Mouse (Mus musculus) intestine, embryonic 15.5 days (tissue): ENCODE data around the gene Hikeshi. TPM values are rescaled to one million over a fixed set of nuclear protein-coding genes. Genes with fewer than 3 reads are reported as not detected.

Source experiments
- ATAC-seq: fragments of 200-750 bp; cut with Nextera tagmentation; 2 replicates; pipeline ENCODE4 v1.8.0; 2017; ENCODE audit warnings: moderate TSS enrichment, moderate library complexity
- H3K27ac ChIP-seq: fragments of 300-500 bp; sonication (generic); 2 replicates; pipeline ENCODE4 v1.5.1; 2015; ENCODE audit warnings: mild to moderate bottlenecking, inconsistent platforms
- H3K27me3 ChIP-seq: fragments of 300-500 bp; sonication (generic); replicated peaks from 2 replicates; pipeline ENCODE4 v1.6.1; 2015; ENCODE audit warnings: inconsistent platforms
- H3K36me3 ChIP-seq: fragments of 300-500 bp; sonication (generic); 2 replicates; pipeline ENCODE4 v1.6.1; 2015; ENCODE audit warnings: inconsistent platforms
- H3K4me1 ChIP-seq: fragments of 300-500 bp; sonication (generic); replicated peaks from 2 replicates; pipeline ENCODE4 v1.6.1; 2015; ENCODE audit warnings: inconsistent platforms
- H3K4me2 ChIP-seq: fragments of 300-500 bp; sonication (generic); replicated peaks from 2 replicates; pipeline ENCODE4 v1.6.1; 2015; ENCODE audit warnings: mild to moderate bottlenecking, inconsistent platforms
- H3K4me3 ChIP-seq: fragments of 300-500 bp; sonication (generic); replicated peaks from 2 replicates; pipeline ENCODE4 v1.5.1; 2015; ENCODE audit warnings: inconsistent platforms
- H3K9ac ChIP-seq: fragments of 300-500 bp; sonication (generic); 2 replicates; pipeline ENCODE4 v1.6.1; 2015; ENCODE audit warnings: inconsistent platforms
- H3K9me3 ChIP-seq: fragments of 300-500 bp; sonication (generic); 2 replicates; pipeline ENCODE4 v1.6.1; 2016; ENCODE audit warnings: inconsistent platforms
- WGBS: fragments of 180-500 bp; shearing (Covaris S2); methylation state at CpG from one replicate; pipeline ENCODE4 v1.1.7; 2015; 5-methylcytosine and 5-hydroxymethylcytosine counted together
- polyA plus RNA-seq: library from polyadenylated mRNA; unstranded; fragments of >200 nt; fragmentation: Nextera tagmentation; extraction: Ambion mirVana; gene quantifications from 2 replicates; pipeline ENCODE4 v1.2.1, GENCODE M21; 2015

Hikeshi gene
- polyA plus RNA-seq, 1 experiment from 2014 or later: 153 TPM

DNA sequence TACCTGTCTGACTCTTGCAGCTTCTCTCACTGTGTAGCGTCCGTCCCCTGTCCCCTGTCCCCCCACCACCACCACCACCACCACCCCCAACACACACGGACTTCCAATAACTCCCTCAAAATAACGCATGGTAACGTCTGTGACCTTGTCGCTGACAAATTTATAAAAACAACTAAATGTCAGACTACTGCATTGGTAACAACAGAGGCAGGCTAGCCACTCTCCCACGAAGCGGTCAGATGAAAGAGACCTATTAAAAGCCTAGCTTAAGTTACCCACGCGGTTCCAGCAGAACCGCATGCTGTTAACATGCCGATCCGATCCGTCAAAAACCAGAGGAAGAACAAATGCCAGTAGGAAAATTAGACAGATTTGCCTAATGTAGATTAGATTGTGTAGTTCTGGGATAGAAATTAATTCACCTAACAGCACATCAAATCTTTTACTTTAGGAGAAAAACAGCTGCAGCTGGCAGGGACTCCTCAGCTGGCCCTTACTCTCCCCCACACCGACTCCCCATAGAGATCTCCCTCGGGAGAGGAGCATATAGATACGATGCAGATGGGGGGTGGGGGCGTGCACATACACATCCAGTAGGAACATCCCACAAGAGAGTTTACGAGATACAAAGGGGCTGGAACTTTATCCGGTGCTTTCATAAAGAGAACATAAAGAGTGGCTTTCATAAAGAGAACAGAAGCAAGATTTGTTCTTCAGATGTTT lies 31.9 kb downstream of the Hikeshi start:
- no peaks in the 10 kb centered on the region for H3K27me3 ChIP-seq
- H3K9ac ChIP-seq: no peak overlapping the region
- WGBS: 79% methylated on average over 20 of the region's 20 CpGs
- no peaks in the 10 kb centered on the region for H3K36me3 ChIP-seq
- no peaks in the 10 kb centered on the region; the same call in 1 of the 2 replicates for H3K4me1 ChIP-seq
- no peak overlapping the region for H3K4me3 ChIP-seq
- no peaks in the 10 kb centered on the region for H3K9me3 ChIP-seq
- no peak overlapping the region for H3K27ac ChIP-seq
- no peak overlapping the region for H3K4me2 ChIP-seq
- ATAC-seq: no peak

GRCm38 (mm10) chr7:89908421-89908820 lies 32.6 kb downstream of the Hikeshi start:
- Histone ChIP-seq H3K4me3 (no peak overlapping the region), H3K4me2 (no peak overlapping the region), H3K27me3 (no peaks in the 10 kb centered on the region), H3K36me3 (no peaks in the 10 kb centered on the region), H3K27ac (no peak overlapping the region), H3K9ac (no peak overlapping the region), H3K4me1 (no peaks in the 10 kb centered on the region; the same call in 1 of the 2 replicates), H3K9me3 (no peaks in the 10 kb centered on the region)
- WGBS: 50% methylated on average over 7 of the region's 7 CpGs
- no peak for ATAC-seq

- ATAC-seq: peak; percentile 56; the same call in 1 of the 2 replicates
- no peak overlapping the region for H3K9ac ChIP-seq
- H3K27me3 ChIP-seq: no peaks in the 10 kb centered on the region
- no peaks in the 10 kb centered on the region for H3K9me3 ChIP-seq
- H3K36me3 ChIP-seq: no peaks in the 10 kb centered on the region
- H3K4me1 ChIP-seq: no peaks in the 10 kb centered on the region; the same call in 1 of the 2 replicates
- H3K4me2 ChIP-seq: no peak overlapping the region
- no peak overlapping the region for H3K27ac ChIP-seq
- H3K4me3 ChIP-seq: no peak overlapping the region
- WGBS: 24% methylated on average over 8 of the region's 8 CpGs
These were observed 33.1 kb downstream of the Hikeshi start for GRCm38 (mm10) chr7:89907950-89908349.

DNA sequence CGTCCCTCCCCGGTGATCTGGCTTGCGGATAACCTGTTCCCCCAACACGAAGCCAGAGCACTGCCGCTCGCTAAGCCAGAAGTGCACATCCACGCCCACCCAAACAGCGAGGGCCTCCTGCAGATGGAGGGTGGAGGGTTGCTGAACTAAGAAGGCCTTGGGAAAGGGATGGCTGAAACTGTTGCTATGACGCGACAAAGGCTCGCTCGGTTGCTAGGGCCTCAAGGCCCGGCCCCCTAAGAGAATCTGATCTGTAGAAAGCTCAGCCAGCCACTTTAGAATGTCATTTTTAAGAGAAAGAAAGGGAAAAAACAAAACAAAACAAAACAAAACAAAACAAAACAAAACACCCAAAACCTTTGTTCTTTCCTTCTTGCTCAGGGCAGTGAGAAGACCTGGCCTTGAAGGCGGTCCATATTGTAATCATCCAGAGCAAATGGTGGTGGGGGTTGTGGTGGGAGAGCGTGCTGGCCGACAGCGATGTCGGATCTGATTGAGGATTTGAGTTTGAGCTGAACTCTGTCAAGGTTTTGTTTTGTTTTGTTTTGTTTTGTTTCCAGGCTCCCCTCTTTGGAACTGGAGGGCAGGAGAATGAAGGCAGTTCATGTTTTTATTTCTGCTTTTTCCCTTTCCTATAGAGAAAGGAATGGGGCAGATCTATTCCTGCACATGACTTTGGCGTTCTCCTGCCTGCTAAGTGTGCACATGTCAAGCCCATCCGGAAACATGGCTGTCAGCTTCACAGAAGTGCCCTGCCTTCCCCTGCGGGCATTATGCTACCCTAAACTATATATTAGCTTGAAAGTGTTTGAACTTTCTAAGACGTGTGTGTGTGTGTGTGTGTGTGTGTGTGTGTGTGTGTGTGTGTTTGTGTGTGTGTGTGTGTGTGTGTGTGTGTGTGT lies 37.3 kb downstream of the Hikeshi start, which contains the start of gene Ccdc81:
TSS of gene Ccdc81 (minus strand) at position 188 of the 902 bp plus-strand sequence.
- Histone ChIP-seq H3K4me2 (peak within 1 kb of the TSS; percentile 41), H3K27me3 (no peaks in the 10 kb centered on the region), H3K9me3 (no peaks in the 10 kb centered on the region), H3K36me3 (no peaks in the 10 kb centered on the region), H3K27ac (no peak within 1 kb of the TSS), H3K4me3 (no peak within 1 kb of the TSS), H3K9ac (no peak within 1 kb of the TSS), H3K4me1 (no peaks in the 10 kb centered on the region; the same call in 1 of the 2 replicates)
- WGBS: 41% methylated on average over 22 of the region's 22 CpGs
- ATAC-seq: peak; percentile 70; the same call in 1 of the 2 replicates

DNA sequence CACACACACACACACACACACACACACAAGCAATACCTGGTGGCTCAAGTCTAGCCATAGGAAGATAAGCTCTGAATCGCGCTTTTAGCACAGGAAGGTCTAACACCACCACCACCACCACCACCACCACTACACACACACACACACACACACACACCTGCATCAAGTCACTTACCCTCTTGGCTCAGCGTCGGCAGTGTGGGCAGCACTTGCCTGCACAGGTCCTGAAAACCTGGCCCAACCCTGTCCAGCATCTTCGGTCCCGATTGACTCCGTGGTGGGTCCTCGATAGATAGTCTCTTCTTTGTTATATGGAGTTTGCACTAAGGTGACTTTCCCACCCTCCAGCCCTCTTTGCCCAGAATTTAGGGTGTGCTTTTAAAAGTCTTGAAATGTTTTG lies 38.0 kb downstream of the Hikeshi start:
- Histone ChIP-seq H3K9me3 (no peaks in the 10 kb centered on the region), H3K9ac (no peak overlapping the region), H3K27ac (no peak overlapping the region), H3K27me3 (no peaks in the 10 kb centered on the region), H3K36me3 (no peaks in the 10 kb centered on the region), H3K4me3 (no peak overlapping the region), H3K4me2 (peak overlapping the region; percentile 41), H3K4me1 (no peaks in the 10 kb centered on the region)
- WGBS: 80% methylated on average over 8 of the region's 8 CpGs
- no peak for ATAC-seq

DNA sequence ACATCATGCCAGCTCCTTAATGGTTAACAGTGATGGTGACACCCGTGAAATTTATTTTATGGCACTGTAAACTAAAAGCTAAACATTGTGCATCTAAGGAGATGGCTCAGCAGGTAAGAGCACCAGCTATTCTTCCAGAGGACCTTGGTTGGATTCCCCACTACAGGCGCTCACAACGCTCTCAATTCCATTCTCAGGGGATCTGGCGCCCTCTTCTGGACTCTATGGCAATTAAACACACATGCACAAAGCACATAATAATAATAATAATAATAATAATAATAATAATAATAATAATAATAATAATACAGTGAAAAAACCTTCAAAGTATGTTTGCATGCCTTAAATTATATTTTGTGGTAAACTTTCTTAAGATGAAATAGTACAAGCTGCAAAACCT lies 49.1 kb downstream of the Hikeshi start:
- H3K4me3 ChIP-seq: no peak overlapping the region
- H3K9ac ChIP-seq: no peak overlapping the region
- H3K36me3 ChIP-seq: no peaks in the 10 kb centered on the region
- no peaks in the 10 kb centered on the region for H3K4me1 ChIP-seq
- no peaks in the 10 kb centered on the region for H3K9me3 ChIP-seq
- no peak for ATAC-seq
- H3K27me3 ChIP-seq: no peaks in the 10 kb centered on the region
- no peak overlapping the region for H3K4me2 ChIP-seq
- H3K27ac ChIP-seq: no peak overlapping the region
- 28% methylated on average over 4 of the region's 4 CpGs for WGBS

- no peaks in the 10 kb centered on the region for H3K27me3 ChIP-seq
- no peak overlapping the region for H3K4me3 ChIP-seq
- H3K36me3 ChIP-seq: no peaks in the 10 kb centered on the region
- no peak overlapping the region for H3K4me2 ChIP-seq
- H3K9ac ChIP-seq: no peak overlapping the region
- no peaks in the 10 kb centered on the region for H3K9me3 ChIP-seq
- no peak overlapping the region for H3K27ac ChIP-seq
- 76% methylated on average over 5 of the region's 5 CpGs for WGBS
- H3K4me1 ChIP-seq: no peaks in the 10 kb centered on the region
- ATAC-seq: no peak
These were observed 49.6 kb downstream of the Hikeshi start for GRCm38 (mm10) chr7:89891412-89891811.

DNA sequence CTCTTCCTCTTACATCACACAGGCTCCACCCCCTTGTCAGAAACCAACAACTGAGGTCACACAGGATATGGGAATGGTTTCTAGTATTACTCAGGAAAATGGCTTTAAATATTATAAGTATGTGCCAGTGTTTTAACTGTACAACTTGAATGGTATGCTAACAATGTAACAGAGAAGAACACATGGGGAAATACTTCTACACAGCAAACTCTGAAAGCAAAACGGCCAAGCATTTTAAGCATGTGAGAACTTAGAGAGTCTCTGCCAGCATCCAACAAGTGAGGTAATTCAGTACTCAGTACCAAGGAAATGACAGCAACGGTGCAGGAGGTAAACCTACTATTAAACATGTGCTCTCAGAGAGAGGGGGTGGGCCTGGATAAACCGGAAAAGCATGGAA lies 56.5 kb downstream of the Hikeshi start:
- 48% methylated on average over 3 of the region's 3 CpGs for WGBS
- no peaks in the 10 kb centered on the region for H3K27me3 ChIP-seq
- no peak overlapping the region for H3K4me2 ChIP-seq
- ATAC-seq: peak; percentile 6; the same call in 1 of the 2 replicates
- no peaks in the 10 kb centered on the region for H3K36me3 ChIP-seq
- H3K9me3 ChIP-seq: no peaks in the 10 kb centered on the region
- H3K9ac ChIP-seq: no peak overlapping the region
- H3K27ac ChIP-seq: no peak overlapping the region
- H3K4me3 ChIP-seq: no peak overlapping the region
- H3K4me1 ChIP-seq: no peaks in the 10 kb centered on the region

- H3K27ac ChIP-seq: no peak overlapping the region
- ATAC-seq: no peak
- H3K4me1 ChIP-seq: no peaks in the 10 kb centered on the region
- H3K4me2 ChIP-seq: no peak overlapping the region
- no peak overlapping the region for H3K4me3 ChIP-seq
- no peaks in the 10 kb centered on the region for H3K27me3 ChIP-seq
- H3K9me3 ChIP-seq: no peaks in the 10 kb centered on the region
- no peaks in the 10 kb centered on the region for H3K36me3 ChIP-seq
- WGBS: 56% methylated on average over 1 of the region's 1 CpGs
- H3K9ac ChIP-seq: no peak overlapping the region
These were observed 61.3 kb downstream of the Hikeshi start for GRCm38 (mm10) chr7:89879686-89880085.

Other genes with a start within 250 kb of the Hikeshi start
- gene Ccdc81, start 37.6 kb downstream of the Hikeshi start, polyA plus RNA-seq: not detected in 2 replicates
- 66.8 and 69.9 TPM in 2 replicates for gene Eed, start 39.8 kb upstream of the Hikeshi start, polyA plus RNA-seq
- gene Picalm, start 189.0 kb upstream of the Hikeshi start, polyA plus RNA-seq: 30.8 and 33.3 TPM in 2 replicates